Mouse (Mus musculus) CH12.LX (cell line): ENCODE results near the gene Procr. TPM values are rescaled to one million over a fixed set of nuclear protein-coding genes. Genes with fewer than 3 reads are reported as not detected.
A peak's percentile ranks its signal among the peaks of the same experiment; 100 is the strongest.

ENCODE experiments used
- DNase-seq: peaks from one replicate; pipeline ENCODE4 v3.0.0-alpha.2; 2013; ENCODE audit errors: extremely low read depth
- H3K27ac ChIP-seq: 2 replicates; pipeline ENCODE4 v1.5.1; 2012; ENCODE audit warnings: low read depth, mild to moderate bottlenecking, control low read depth, moderate library complexity; ENCODE audit not compliant: insufficient read depth
- H3K27me3 ChIP-seq: replicated peaks from 2 replicates; pipeline ENCODE3; 2012; ENCODE audit warnings: inconsistent platforms
- H3K36me3 ChIP-seq, 2 experiments: replicated peaks in 1 of 2; 2 replicates each; pipeline versions ENCODE3 to v1.6.1; 2012; ENCODE audit warnings: inconsistent platforms in 1 of 2, low read length in 1 of 2, mild to moderate bottlenecking in 1 of 2, mixed read lengths in 1 of 2, moderate library complexity in 1 of 2; ENCODE audit not compliant: control insufficient read depth in 1 of 2, insufficient read depth in 1 of 2
- H3K4me1 ChIP-seq, 2 experiments: 2 replicates each; pipeline ENCODE4 v1.6.1; 2012; ENCODE audit warnings: inconsistent platforms in 1 of 2, moderate library complexity in 1 of 2; ENCODE audit not compliant: insufficient read depth in 2 of 2, control insufficient read depth in 1 of 2
- H3K4me2 ChIP-seq: 2 replicates; pipeline ENCODE4 v1.6.1; 2012; ENCODE audit warnings: low read depth, mild to moderate bottlenecking, control low read depth; ENCODE audit not compliant: poor library complexity, insufficient read depth, severe bottlenecking
- H3K4me3 ChIP-seq, 3 experiments: fragments of 150-350 bp in 1 of 3; sonication (generic) in 1 of 3; replicated peaks in 1 of 3; 2 replicates each; pipeline versions ENCODE3 to v1.5.1; 2011 to 2012; ENCODE audit warnings: low read depth in 2 of 3, low read length in 2 of 3, mild to moderate bottlenecking in 2 of 3, moderate library complexity in 2 of 3, control low read depth in 1 of 3, improper control_type of control experiment in 1 of 3, inconsistent platforms in 1 of 3, mixed read lengths in 1 of 3; ENCODE audit not compliant: poor library complexity in 1 of 3
- H3K79me2 ChIP-seq: replicated peaks from 2 replicates; pipeline ENCODE4 v1.6.1; 2012; ENCODE audit warnings: mild to moderate bottlenecking, moderate library complexity; ENCODE audit not compliant: control insufficient read depth, poor library complexity, insufficient read depth, severe bottlenecking; ENCODE audit errors: extremely low read depth
- H3K9ac ChIP-seq: 2 replicates; pipeline ENCODE4 v1.6.1; 2012; ENCODE audit warnings: low read depth, mild to moderate bottlenecking, control low read depth, moderate library complexity; ENCODE audit not compliant: insufficient read depth
- H3K9me3 ChIP-seq: replicated peaks from 2 replicates; pipeline ENCODE3; 2012; ENCODE audit warnings: low read length, inconsistent platforms, mixed read lengths
- CHD1 ChIP-seq: IDR thresholded peaks from 2 replicates; pipeline ENCODE4 v1.6.1; 2012; ENCODE audit warnings: low read depth, low read length, improper control_type of control experiment, inconsistent platforms
- ELF1 ChIP-seq: IDR thresholded peaks from 2 replicates; pipeline ENCODE4 v1.6.1; 2014; ENCODE audit warnings: low read depth, mild to moderate bottlenecking, inconsistent platforms, low read length, improper control_type of control experiment
- EP300 ChIP-seq: IDR thresholded peaks from 2 replicates; pipeline ENCODE4 v1.6.1; 2011; ENCODE audit warnings: low read length, improper control_type of control experiment
- GABPA ChIP-seq: IDR thresholded peaks from 2 replicates; pipeline ENCODE4 v1.6.1; 2012; ENCODE audit warnings: low read depth, low read length, improper control_type of control experiment, inconsistent platforms; ENCODE audit not compliant: insufficient replicate concordance
- HCFC1 ChIP-seq: IDR thresholded peaks from 2 replicates; pipeline ENCODE4 v1.6.1; 2012; ENCODE audit warnings: low read depth, mild to moderate bottlenecking, inconsistent platforms, low read length, improper control_type of control experiment
- IRF4 ChIP-seq: IDR thresholded peaks from 2 replicates; pipeline ENCODE4 v1.6.1; 2014; ENCODE audit warnings: low read depth, mild to moderate bottlenecking, inconsistent platforms, low read length, improper control_type of control experiment
- KAT2A ChIP-seq: IDR thresholded peaks from 2 replicates; pipeline ENCODE4 v1.6.1; 2012; ENCODE audit warnings: low read length, improper control_type of control experiment, inconsistent platforms; ENCODE audit not compliant: insufficient replicate concordance
- MAX ChIP-seq: IDR thresholded peaks from 2 replicates; pipeline ENCODE4 v1.6.1; 2011; ENCODE audit warnings: low read length, improper control_type of control experiment
- MXI1 ChIP-seq: IDR thresholded peaks from 2 replicates; pipeline ENCODE4 v1.6.1; 2011; ENCODE audit warnings: mild to moderate bottlenecking, low read depth, low read length, improper control_type of control experiment
- NELFE ChIP-seq: IDR thresholded peaks from 2 replicates; pipeline ENCODE4 v1.6.1; 2011; ENCODE audit warnings: low read depth, low read length, improper control_type of control experiment
- POLR2A ChIP-seq: IDR thresholded peaks from 2 replicates; pipeline ENCODE4 v1.6.1; 2011; ENCODE audit warnings: low read depth, mild to moderate bottlenecking, improper control_type of control experiment, low read length
- SMC3 ChIP-seq: IDR thresholded peaks from 2 replicates; pipeline ENCODE4 v1.6.1; 2011; ENCODE audit warnings: low read depth, low read length, improper control_type of control experiment
- UBTF ChIP-seq: IDR thresholded peaks from 2 replicates; pipeline ENCODE4 v1.6.1; 2012; ENCODE audit warnings: low read depth, mild to moderate bottlenecking, inconsistent platforms, low read length, improper control_type of control experiment, moderate library complexity
- USF2 ChIP-seq: conservative IDR thresholded peaks from 2 replicates; pipeline ENCODE4 v1.6.1; 2011; ENCODE audit warnings: low read depth, low read length, improper control_type of control experiment
- ZKSCAN1 ChIP-seq: IDR thresholded peaks from 2 replicates; pipeline ENCODE4 v1.6.1; 2012; ENCODE audit warnings: low read depth, inconsistent platforms, low read length, improper control_type of control experiment, borderline replicate concordance
- ZNF384 ChIP-seq: IDR thresholded peaks from 2 replicates; pipeline ENCODE4 v1.6.1; 2012; ENCODE audit warnings: low read depth, low read length, improper control_type of control experiment, inconsistent platforms
- dilution Hi-C: fragments of 300-500 bp; cut with MboI; formaldehyde crosslinking; loops from 2 replicates; pipeline ENCODE4 v1.14.3; 2020; ENCODE audit warnings: low sequenced_read_pairs; ENCODE audit not compliant: extremely low pct_unique_long_range_greater_than_20kb, extremely low pct_ligation_motif_present
- in situ Hi-C: fragments of 300-500 bp; cut with MboI; formaldehyde crosslinking; loops from 3 replicates; pipeline ENCODE4 v1.14.3; 2019; ENCODE audit warnings: low sequenced_read_pairs, low pct_ligation_motif_present, low pct_unique_long_range_greater_than_20kb, mixed read lengths
- polyA plus RNA-seq: library from polyadenylated mRNA; unstranded; fragments of >175 nt; gene quantifications from 2 replicates; pipeline ENCODE4 v1.2.1, GENCODE M21; 2012; ENCODE audit warnings: low read depth; ENCODE audit not compliant: insufficient read length
- total RNA-seq, 2 experiments: library from RNA; depleted of rRNA; stranded (reverse); fragments of 300-350 nt in 1 of 2; fragments of >200 nt in 1 of 2; gene quantifications; 2 replicates each; pipeline ENCODE4 v1.2.3; 2012 to 2014

Procr gene
- total and polyA plus RNA-seq, 3 experiments, result 0.14 to 2.8 TPM; not detected in 1

DNA sequence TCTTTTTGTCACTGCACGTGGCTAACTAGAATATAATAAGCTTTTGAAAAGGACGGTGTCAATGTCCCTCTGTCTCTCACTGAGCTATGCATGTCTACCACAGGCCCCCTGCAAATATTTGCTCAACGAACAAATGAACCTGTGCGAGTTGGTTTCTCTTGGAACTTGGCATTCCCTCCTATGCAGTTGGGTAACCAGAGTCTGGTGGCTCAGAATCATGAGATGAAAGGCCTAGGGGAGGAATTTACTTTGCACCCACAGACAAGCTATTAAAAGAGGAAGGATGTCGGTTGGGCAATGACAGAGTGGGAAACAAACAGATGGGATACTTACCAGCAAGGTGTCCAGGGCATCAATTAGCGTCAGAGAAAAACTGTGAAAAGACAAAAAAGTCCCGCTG is 24.6 kb upstream of the Procr start:
- Histone ChIP-seq H3K4me1 (peaks cover 14 to 24% of the 10 kb centered on the region in 2 experiments), H3K27ac (no peak overlapping the region), H3K9ac (no peak overlapping the region), H3K79me2 (peaks cover 4% of the 10 kb centered on the region), H3K9me3 (no peaks in the 10 kb centered on the region), H3K4me3 (no peak overlapping the region), H3K36me3 (peaks cover 17 to 56% of the 10 kb centered on the region in 2 experiments), H3K27me3 (no peaks in the 10 kb centered on the region), H3K4me2 (no peak overlapping the region)
- no peak for TF ChIP-seq MXI1
- no peak for TF ChIP-seq CHD1
- no peak for DNase-seq
- dilution Hi-C loops (no loop called here), in situ Hi-C loops (no loop called here)

DNA sequence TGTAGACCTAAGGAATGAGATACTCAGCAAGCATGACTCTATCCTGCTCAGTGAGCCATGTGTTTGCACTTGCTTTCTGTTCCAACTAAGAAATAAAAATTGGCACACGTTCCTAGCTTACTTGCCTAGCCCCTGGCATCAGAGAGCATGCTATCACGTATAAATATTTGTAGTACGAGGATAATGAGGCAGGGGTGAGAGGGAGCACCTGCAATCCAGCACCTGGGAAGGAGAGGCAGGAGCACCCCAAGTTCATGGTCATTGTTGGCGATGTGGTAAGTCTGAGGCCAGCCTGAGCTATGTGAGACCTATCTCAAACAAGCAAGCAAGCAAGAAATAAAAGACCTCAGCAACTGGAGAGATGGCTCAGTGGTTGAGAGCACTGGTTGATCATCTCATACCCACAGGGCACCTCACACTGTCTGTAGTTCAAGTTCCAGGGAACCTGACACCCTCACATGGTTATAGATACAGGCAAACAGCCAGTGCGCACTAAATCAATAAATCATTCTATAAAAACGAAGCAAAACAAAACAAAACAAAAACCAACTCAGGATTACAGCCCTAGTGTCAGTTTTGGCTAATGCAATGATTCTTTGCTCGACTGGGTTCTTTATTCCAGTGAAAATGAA is 23.0 kb upstream of the Procr start:
- peaks cover 4% of the 10 kb centered on the region for H3K79me2 ChIP-seq
- H3K27me3 ChIP-seq, result no peaks in the 10 kb centered on the region
- peaks cover 12 to 41% of the 10 kb centered on the region in 2 experiments for H3K36me3 ChIP-seq
- TF ChIP-seq USF2, result no peak
- no peak for TF ChIP-seq POLR2A
- dilution Hi-C loops (no loop called here), in situ Hi-C loops (no loop called here)
- H3K9ac ChIP-seq, result no peak overlapping the region
- no peaks in the 10 kb centered on the region for H3K9me3 ChIP-seq
- peak overlapping the region; percentile 91 for H3K4me2 ChIP-seq
- H3K4me3 ChIP-seq, result peak overlapping the region in 2 of 3 experiments; percentile 89 to 97
- H3K4me1 ChIP-seq, result peaks cover 12 to 16% of the 10 kb centered on the region in 2 experiments
- no peak for DNase-seq
- no peak overlapping the region for H3K27ac ChIP-seq

DNA sequence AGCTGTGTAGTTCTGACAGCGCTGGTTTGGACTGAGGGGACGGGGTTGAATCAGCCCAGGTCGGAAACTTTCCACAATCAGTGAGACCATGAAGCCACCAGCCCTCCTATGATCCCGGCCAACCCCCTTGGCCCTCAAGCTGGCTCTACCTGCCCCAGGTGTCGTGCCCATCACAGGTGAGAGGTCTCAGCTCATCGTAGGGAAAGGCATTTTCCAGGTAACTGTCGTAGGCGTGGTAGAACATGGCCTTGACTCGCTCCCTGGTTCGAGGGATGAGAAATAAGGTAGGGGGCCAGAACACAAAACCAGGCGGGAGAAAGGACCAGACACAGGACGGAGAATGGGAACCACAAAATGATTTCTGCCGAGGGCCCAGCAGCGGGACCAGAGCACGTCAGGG is 22.2 kb upstream of the Procr start:
- no peaks in the 10 kb centered on the region for H3K9me3 ChIP-seq
- dilution Hi-C loops, result no loop called here
- TF ChIP-seq ZNF384 (no peak), KAT2A (no peak), ZKSCAN1 (no peak), USF2 (no peak), IRF4 (no peak), MAX (no peak), EP300 (no peak), GABPA (no peak), UBTF (no peak), NELFE (no peak), SMC3 (no peak), ELF1 (no peak), HCFC1 (no peak)
- TF ChIP-seq, all 38 proteins: peak for 0
- Histone ChIP-seq H3K4me3 (peak overlapping the region; percentile 75 to 97 (median 89)), H3K4me1 (peaks cover 6 to 14% of the 10 kb centered on the region in 2 experiments; a peak in 3 of 4 replicates), H3K9ac (peak overlapping the region; percentile 30), H3K79me2 (peaks cover 4% of the 10 kb centered on the region), H3K4me2 (peak overlapping the region; percentile 91), H3K27me3 (no peaks in the 10 kb centered on the region), H3K27ac (no peak overlapping the region), H3K36me3 (peaks cover 9 to 33% of the 10 kb centered on the region in 2 experiments)
- peak; percentile 2 for DNase-seq
- in situ Hi-C loops, result no loop called here
